Mouse (Mus musculus): ENCODE results near the gene Aldh1a3. TPM values are rescaled to one million over a fixed set of nuclear protein-coding genes. Genes with fewer than 3 reads are reported as not detected.

The Aldh1a3 gene
- 1.6 and 2.0 TPM in 2 replicates for polyA plus RNA-seq (2011; ENCODE audit: insufficient read depth, insufficient read length, low read depth, missing spikeins)

- Histone ChIP-seq H3K27me3 (ENCODE audit: control insufficient read depth, insufficient read depth, low read length, poor library complexity, severe bottlenecking) (peaks cover 7% of the 10 kb centered on the region; the same call in 1 of the 2 replicates), H3K4me3 (ENCODE audit: low read depth, low read length) (peak within 1 kb of the TSS; percentile 64), H3K36me3 (ENCODE audit: control insufficient read depth, insufficient read depth, low read length, poor library complexity, severe bottlenecking) (no peaks in the 10 kb centered on the region), H3K4me1 (ENCODE audit: control insufficient read depth, insufficient read depth, low read length) (no peaks in the 10 kb centered on the region), H3K9me3 (replicated peaks; ENCODE audit: control insufficient read depth, insufficient read depth, low read length, poor library complexity, severe bottlenecking) (no peaks in the 10 kb centered on the region), H3K9ac (ENCODE audit: low read depth, poor library complexity, severe bottlenecking) (peak within 1 kb of the TSS; percentile 35), H3K27ac (ENCODE audit: insufficient read depth, low read length) (no peak within 1 kb of the TSS)
- TF ChIP-seq POLR2A (IDR thresholded peaks at IDR 0.05; ENCODE audit: insufficient read depth, low read length) (no peak), EP300 (IDR thresholded peaks at IDR 0.05; ENCODE audit: insufficient read depth, low read depth, low read length) (no peak), CTCF (IDR thresholded peaks at IDR 0.05; ENCODE audit: low read depth, low read length) (no peak)
Observed at GRCm38 (mm10) chr7:66427437-66428161, at the start of gene Aldh1a3. TSS of gene Aldh1a3 (minus strand) at chr7:66427517.

- TF ChIP-seq POLR2A (IDR thresholded peaks at IDR 0.05; ENCODE audit: insufficient read depth, low read length): no peak
- TF ChIP-seq CTCF (IDR thresholded peaks at IDR 0.05; ENCODE audit: low read depth, low read length): no peak
- TF ChIP-seq EP300 (IDR thresholded peaks at IDR 0.05; ENCODE audit: insufficient read depth, low read depth, low read length): no peak
- H3K9me3 ChIP-seq (replicated peaks; ENCODE audit: control insufficient read depth, insufficient read depth, low read length, poor library complexity, severe bottlenecking): no peaks in the 10 kb centered on the region
- no peaks in the 10 kb centered on the region for H3K27me3 ChIP-seq (ENCODE audit: control insufficient read depth, insufficient read depth, low read length, poor library complexity, severe bottlenecking)
- H3K4me1 ChIP-seq (ENCODE audit: control insufficient read depth, insufficient read depth, low read length): no peaks in the 10 kb centered on the region
- H3K9ac ChIP-seq (ENCODE audit: low read depth, poor library complexity, severe bottlenecking): no peak overlapping the region
- H3K36me3 ChIP-seq (ENCODE audit: control insufficient read depth, insufficient read depth, low read length, poor library complexity, severe bottlenecking): no peaks in the 10 kb centered on the region
- H3K27ac ChIP-seq (ENCODE audit: insufficient read depth, low read length): no peak overlapping the region
- no peak overlapping the region for H3K4me3 ChIP-seq (ENCODE audit: low read depth, low read length)
Observed at GRCm38 (mm10) chr7:66476289-66476688, 49.0 kb upstream of the Aldh1a3 start.

GRCm38 (mm10) chr7:66471641-66472216 lies 44.4 kb upstream of the Aldh1a3 start:
- Histone ChIP-seq H3K9me3 (replicated peaks; ENCODE audit: control insufficient read depth, insufficient read depth, low read length, poor library complexity, severe bottlenecking) (no peaks in the 10 kb centered on the region), H3K4me1 (ENCODE audit: control insufficient read depth, insufficient read depth, low read length) (no peaks in the 10 kb centered on the region), H3K9ac (ENCODE audit: low read depth, poor library complexity, severe bottlenecking) (no peak overlapping the region), H3K4me3 (ENCODE audit: low read depth, low read length) (no peak overlapping the region), H3K36me3 (ENCODE audit: control insufficient read depth, insufficient read depth, low read length, poor library complexity, severe bottlenecking) (no peaks in the 10 kb centered on the region), H3K27ac (ENCODE audit: insufficient read depth, low read length) (no peak overlapping the region), H3K27me3 (ENCODE audit: control insufficient read depth, insufficient read depth, low read length, poor library complexity, severe bottlenecking) (no peaks in the 10 kb centered on the region)
- TF ChIP-seq CTCF (IDR thresholded peaks at IDR 0.05; ENCODE audit: low read depth, low read length) (no peak), EP300 (IDR thresholded peaks at IDR 0.05; ENCODE audit: insufficient read depth, low read depth, low read length) (no peak), POLR2A (IDR thresholded peaks at IDR 0.05; ENCODE audit: insufficient read depth, low read length) (no peak)

GRCm38 (mm10) chr7:66466641-66467040 lies 39.3 kb upstream of the Aldh1a3 start:
- Histone ChIP-seq H3K4me1 (ENCODE audit: control insufficient read depth, insufficient read depth, low read length) (no peaks in the 10 kb centered on the region), H3K27ac (ENCODE audit: insufficient read depth, low read length) (no peak overlapping the region), H3K27me3 (ENCODE audit: control insufficient read depth, insufficient read depth, low read length, poor library complexity, severe bottlenecking) (no peaks in the 10 kb centered on the region), H3K9me3 (replicated peaks; ENCODE audit: control insufficient read depth, insufficient read depth, low read length, poor library complexity, severe bottlenecking) (no peaks in the 10 kb centered on the region), H3K9ac (ENCODE audit: low read depth, poor library complexity, severe bottlenecking) (no peak overlapping the region), H3K36me3 (ENCODE audit: control insufficient read depth, insufficient read depth, low read length, poor library complexity, severe bottlenecking) (no peaks in the 10 kb centered on the region), H3K4me3 (ENCODE audit: low read depth, low read length) (no peak overlapping the region)
- TF ChIP-seq POLR2A (IDR thresholded peaks at IDR 0.05; ENCODE audit: insufficient read depth, low read length) (no peak), CTCF (IDR thresholded peaks at IDR 0.05; ENCODE audit: low read depth, low read length) (no peak), EP300 (IDR thresholded peaks at IDR 0.05; ENCODE audit: insufficient read depth, low read depth, low read length) (no peak)

GRCm38 (mm10) chr7:66465241-66465640 lies 37.9 kb upstream of the Aldh1a3 start:
- no peak overlapping the region for H3K27ac ChIP-seq (ENCODE audit: insufficient read depth, low read length)
- TF ChIP-seq EP300 (IDR thresholded peaks at IDR 0.05; ENCODE audit: insufficient read depth, low read depth, low read length) (no peak), POLR2A (IDR thresholded peaks at IDR 0.05; ENCODE audit: insufficient read depth, low read length) (no peak), CTCF (IDR thresholded peaks at IDR 0.05; ENCODE audit: low read depth, low read length) (no peak)
- H3K4me3 ChIP-seq (ENCODE audit: low read depth, low read length): no peak overlapping the region
- H3K9me3 ChIP-seq (replicated peaks; ENCODE audit: control insufficient read depth, insufficient read depth, low read length, poor library complexity, severe bottlenecking): no peaks in the 10 kb centered on the region
- H3K9ac ChIP-seq (ENCODE audit: low read depth, poor library complexity, severe bottlenecking): no peak overlapping the region
- H3K36me3 ChIP-seq (ENCODE audit: control insufficient read depth, insufficient read depth, low read length, poor library complexity, severe bottlenecking): no peaks in the 10 kb centered on the region
- H3K4me1 ChIP-seq (ENCODE audit: control insufficient read depth, insufficient read depth, low read length): no peaks in the 10 kb centered on the region
- H3K27me3 ChIP-seq (ENCODE audit: control insufficient read depth, insufficient read depth, low read length, poor library complexity, severe bottlenecking): no peaks in the 10 kb centered on the region

GRCm38 (mm10) chr7:66463081-66463480 lies 35.8 kb upstream of the Aldh1a3 start:
- no peaks in the 10 kb centered on the region for H3K27me3 ChIP-seq (ENCODE audit: control insufficient read depth, insufficient read depth, low read length, poor library complexity, severe bottlenecking)

More at GRCm38 (mm10) chr7:66463081-66463480, 35.8 kb upstream of the Aldh1a3 start:
- no peak overlapping the region for H3K27ac ChIP-seq (ENCODE audit: insufficient read depth, low read length)
- no peaks in the 10 kb centered on the region for H3K4me1 ChIP-seq (ENCODE audit: control insufficient read depth, insufficient read depth, low read length)
- H3K9me3 ChIP-seq (replicated peaks; ENCODE audit: control insufficient read depth, insufficient read depth, low read length, poor library complexity, severe bottlenecking): no peaks in the 10 kb centered on the region
- no peak overlapping the region for H3K4me3 ChIP-seq (ENCODE audit: low read depth, low read length)
- TF ChIP-seq EP300 (IDR thresholded peaks at IDR 0.05; ENCODE audit: insufficient read depth, low read depth, low read length): no peak
- TF ChIP-seq CTCF (IDR thresholded peaks at IDR 0.05; ENCODE audit: low read depth, low read length): no peak
- TF ChIP-seq POLR2A (IDR thresholded peaks at IDR 0.05; ENCODE audit: insufficient read depth, low read length): no peak
- H3K9ac ChIP-seq (ENCODE audit: low read depth, poor library complexity, severe bottlenecking): no peak overlapping the region
- no peaks in the 10 kb centered on the region for H3K36me3 ChIP-seq (ENCODE audit: control insufficient read depth, insufficient read depth, low read length, poor library complexity, severe bottlenecking)

Measured in ES-Bruce4 (cell line).